22 mouse cellular contexts compared by ENCODE assay signal in the genomic region with DNA sequence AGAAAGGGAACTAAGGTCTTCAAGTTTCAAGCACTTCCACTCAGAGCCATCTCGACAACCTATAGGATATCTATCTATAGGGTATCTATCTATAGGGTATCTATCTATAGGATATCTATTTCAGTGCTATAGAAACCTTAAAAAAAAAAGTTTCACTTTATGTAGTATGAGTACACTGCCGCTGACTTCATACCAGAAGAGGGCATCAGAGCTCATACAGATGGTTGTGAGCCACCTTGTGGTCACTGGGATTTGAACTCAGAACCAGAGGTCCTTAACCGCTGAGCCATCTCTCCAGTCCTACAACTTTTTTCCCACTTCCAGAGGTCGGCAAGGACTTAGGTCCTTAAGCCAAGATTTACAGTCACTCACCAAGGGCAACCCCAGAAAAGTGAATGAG. TPM values are rescaled to one million over a fixed set of nuclear protein-coding genes. Genes with fewer than 3 reads are reported as not detected.
DNase-seq lines count a peak whose midpoint lies in the region; ATAC-seq and TF ChIP-seq lines count a peak whose summit lies in the region.
"Had no signal": no experiment of that assay in that cellular context is flagged by ENCODE, and none has a peak within 500 bp of the region (broad histone marks: within the 10 kb centered on the region; RNA-seq: fewer than 3 reads in every experiment).

No protein-coding gene starts in this region.

- TF ChIP-seq CTCF in heart, postnatal 0 days (IDR thresholded peaks at IDR 0.05; ENCODE audit: low read depth), result peak; percentile 28; the same call in 1 of the 2 replicates
- 0 out of 2 replicates have a peak, but pooled peaks have one; percentile 37 for TF ChIP-seq CTCF in liver, embryonic 14.5 days (IDR thresholded peaks at IDR 0.05; ENCODE audit: low read depth)

- no peak overlapping the region for H3K4me3 ChIP-seq in heart, postnatal 0 days (ENCODE audit: low read depth, low read length)
- no peak overlapping the region for H3K4me3 ChIP-seq in liver, embryonic 14.5 days (ENCODE audit: insufficient read depth in 1 of 2, low read depth in 2 of 2, low read length in 2 of 2)
- no peak overlapping the region for H3K4me3 ChIP-seq in liver, embryonic 11.5 days (ENCODE audit: low read depth, low read length)
- H3K4me3 ChIP-seq: forebrain, embryonic 10.5 days; midbrain, embryonic 12.5 days; neural tube, embryonic 12.5 days had no signal

- no peak overlapping the region for H3K27ac ChIP-seq in heart, postnatal 0 days (ENCODE audit: low read depth)
- H3K27ac ChIP-seq in liver, embryonic 14.5 days, result no peak overlapping the region
- H3K27ac ChIP-seq in liver, embryonic 11.5 days (ENCODE audit: low read depth, low read length), result no peak overlapping the region
- H3K27ac ChIP-seq: forebrain, embryonic 10.5 days; macrophage; midbrain, embryonic 12.5 days; neural tube, embryonic 12.5 days had no signal

- DNase-seq in heart, postnatal 0 days (ENCODE audit: low spot score), result no peak
- no peak for DNase-seq in heart, postnatal 25 days (ENCODE audit: low spot score)
- DNase-seq in liver, embryonic 14.5 days (ENCODE audit: low read depth in 3 of 3, low spot score in 3 of 3), result no peak
- DNase-seq in liver, embryonic 11.5 days (ENCODE audit: low spot score), result no peak
- peak; percentile 22 for DNase-seq in ES-CJ7 (ENCODE audit: low read depth, low spot score)
- peak; percentile 29 for DNase-seq in splenic B cell, adult 2 months (ENCODE audit: low read depth, low spot score)
- no peak for DNase-seq in B cell, adult 2 months
- DNase-seq: adrenal gland, postnatal 36 days; cerebellum, adult 11-12 months; cerebellum, postnatal 25 days; heart, adult 11 months; kidney, adult 9 months; kidney, postnatal 4 days; lung, adult 18-20 months; right cerebral cortex, adult 18-20 months; thymus, postnatal 4 days had no signal

- H3K9ac ChIP-seq in heart, postnatal 0 days (replicated peaks; ENCODE audit: low read depth, low read length), result no peak overlapping the region
- H3K9ac ChIP-seq in liver, embryonic 14.5 days (replicated peaks), result no peak overlapping the region
- H3K9ac ChIP-seq in liver, embryonic 11.5 days (ENCODE audit: low read depth, low read length), result no peak overlapping the region
- H3K9ac ChIP-seq: midbrain, embryonic 12.5 days; neural tube, embryonic 12.5 days had no signal

- H3K4me2 ChIP-seq in heart, postnatal 0 days (ENCODE audit: low read depth, low read length), result no peak overlapping the region
- H3K4me2 ChIP-seq in liver, embryonic 14.5 days (ENCODE audit: low read depth), result no peak overlapping the region
- H3K4me2 ChIP-seq in liver, embryonic 11.5 days, result no peak overlapping the region
- H3K4me2 ChIP-seq: midbrain, embryonic 12.5 days; neural tube, embryonic 12.5 days had no signal

- H3K36me3 ChIP-seq in heart, postnatal 0 days (replicated peaks; ENCODE audit: control insufficient read depth, insufficient read depth, low read length), result peaks cover 96% of the 10 kb centered on the region
- peaks cover 99% of the 10 kb centered on the region for H3K36me3 ChIP-seq in liver, embryonic 14.5 days (replicated peaks; ENCODE audit: control insufficient read depth, insufficient read depth, low read depth)
- peaks cover 86% of the 10 kb centered on the region for H3K36me3 ChIP-seq in liver, embryonic 11.5 days (ENCODE audit: control insufficient read depth, insufficient read depth, low read length)
- H3K36me3 ChIP-seq in splenic B cell, adult 2 months (ENCODE audit: control insufficient read depth, insufficient read depth, low read length, poor library complexity, severe bottlenecking), result peaks cover 35% of the 10 kb centered on the region

- intact Hi-C loops in heart, postnatal 25 days (cut with DNase I), result no loop called here

- no peaks in the 10 kb centered on the region for H3K4me1 ChIP-seq in heart, postnatal 0 days (ENCODE audit: control insufficient read depth, insufficient read depth)
- H3K4me1 ChIP-seq in liver, embryonic 14.5 days (replicated peaks; ENCODE audit: control insufficient read depth in 2 of 2, insufficient read depth in 2 of 2, low read length in 1 of 2), result no peaks in the 10 kb centered on the region
- peaks cover 10% of the 10 kb centered on the region; the same call in 1 of the 2 replicates for H3K4me1 ChIP-seq in liver, embryonic 11.5 days (replicated peaks; ENCODE audit: control insufficient read depth, insufficient read depth, low read length)

- H3K9me3 ChIP-seq in heart, postnatal 0 days (replicated peaks; ENCODE audit: control insufficient read depth, low read length), result no peaks in the 10 kb centered on the region
- no peaks in the 10 kb centered on the region for H3K9me3 ChIP-seq in liver, embryonic 14.5 days (ENCODE audit: control insufficient read depth, low read length)
- no peaks in the 10 kb centered on the region for H3K9me3 ChIP-seq in liver, embryonic 11.5 days (ENCODE audit: control insufficient read depth, low read length)
- H3K9me3 ChIP-seq: forebrain, embryonic 10.5 days; midbrain, embryonic 12.5 days; neural tube, embryonic 12.5 days had no signal

- 87% methylated on average over 4 of the region's 4 CpGs for WGBS in heart, postnatal 0 days
- 73% methylated on average over 4 of the region's 4 CpGs for WGBS in liver, embryonic 14.5 days (ENCODE audit: insufficient replicate concordance)
- 86% methylated on average over 4 of the region's 4 CpGs for WGBS in liver, embryonic 11.5 days

- ATAC-seq in heart, postnatal 0 days (ENCODE audit: insufficient read depth, low read depth), result no peak
- ATAC-seq in liver, embryonic 14.5 days (ENCODE audit: insufficient read depth), result no peak
- ATAC-seq in liver, embryonic 11.5 days (replicated peaks; ENCODE audit: low FRiP score), result no peak

- H3K27me3 ChIP-seq in heart, postnatal 0 days (ENCODE audit: control insufficient read depth, insufficient read depth, low read length), result no peaks in the 10 kb centered on the region
- no peaks in the 10 kb centered on the region for H3K27me3 ChIP-seq in liver, embryonic 14.5 days (ENCODE audit: control insufficient read depth, insufficient read depth, low read length)
- H3K27me3 ChIP-seq in liver, embryonic 11.5 days (replicated peaks; ENCODE audit: control insufficient read depth, insufficient read depth, low read length), result no peaks in the 10 kb centered on the region
- H3K27me3 ChIP-seq in splenic B cell, adult 2 months (ENCODE audit: control insufficient read depth, insufficient read depth, low read length, poor library complexity, severe bottlenecking), result no peaks in the 10 kb centered on the region
- H3K27me3 ChIP-seq: midbrain, embryonic 12.5 days; neural tube, embryonic 12.5 days had no signal

- no peak for TF ChIP-seq EP300 in heart, postnatal 0 days (IDR thresholded peaks at IDR 0.05; ENCODE audit: low read depth)
- no peak for TF ChIP-seq EP300 in liver, embryonic 14.5 days (IDR thresholded peaks at IDR 0.05; ENCODE audit: low read depth)

RNA-seq across cellular contexts. Expression of a gene that starts 7.9 kb away (rescaled TPM):
- 154 and 209 TPM in 2 replicates for total RNA-seq in heart, postnatal 0 days (2014; rRNA removed; ENCODE audit: low replicate concordance)
- polyA plus RNA-seq in heart, postnatal 0 days (2015; fragmentation: Nextera tagmentation; extraction: Ambion mirVana), result 121 and 129 TPM in 2 replicates
- total RNA-seq in heart, postnatal 25 days (2021), result 100 to 1,000 TPM; 129 to 137 TPM
- polyA plus RNA-seq in liver, embryonic 14.5 days (2012; rRNA removed), result 78.1 and 137 TPM in 2 replicates
- polyA plus RNA-seq in liver, embryonic 14.5 days (2014; fragmentation: Nextera tagmentation; extraction: Ambion mirVana), result 170 and 181 TPM in 2 replicates
- polyA plus RNA-seq in liver, embryonic 11.5 days (2014; fragmentation: Nextera tagmentation; extraction: Ambion mirVana), result 414 and 416 TPM in 2 replicates

RNA-seq across cellular contexts. Expression of a gene that starts 10.5 kb away (rescaled TPM):
- total RNA-seq in heart, postnatal 0 days (2014; rRNA removed; ENCODE audit: low replicate concordance), result 330 and 397 TPM in 2 replicates
- 115 and 138 TPM in 2 replicates for polyA plus RNA-seq in heart, postnatal 0 days (2015; fragmentation: Nextera tagmentation; extraction: Ambion mirVana)
- 100 to 1,000 TPM; 175 to 176 TPM for total RNA-seq in heart, postnatal 25 days (2021)
- not detected in 2 replicates for polyA plus RNA-seq in liver, embryonic 14.5 days (2012; rRNA removed)
- not detected in 2 replicates for polyA plus RNA-seq in liver, embryonic 14.5 days (2014; fragmentation: Nextera tagmentation; extraction: Ambion mirVana)
- polyA plus RNA-seq in liver, embryonic 11.5 days (2014; fragmentation: Nextera tagmentation; extraction: Ambion mirVana), result 0.21 and 0.23 TPM in 2 replicates
- total RNA-seq: adrenal gland, postnatal 36 days; hematopoietic stem cell, adult 5-6 weeks; left cerebral cortex, postnatal 14 days had no signal
- polyA plus RNA-seq: forebrain, embryonic 10.5 days; macrophage; midbrain, embryonic 12.5 days; neural tube, embryonic 12.5 days had no signal

Comparison
In these comparisons a context has a peak if more than half of its experiments do, and no peak if none do; other contexts are left out.
1. DNase-seq: peak in ES-CJ7 (single experiment) and splenic B cell, adult 2 months (single experiment); none in heart, postnatal 0 days (single experiment), heart, postnatal 25 days (single experiment), liver, embryonic 14.5 days (0 of 3), liver, embryonic 11.5 days (single experiment) and B cell, adult 2 months (0 of 2).
2. RNA of a gene that starts 10.5 kb away (polyA plus RNA-seq): 115 to 138 TPM in heart, postnatal 0 days; 0.21 to 0.23 TPM in liver, embryonic 11.5 days and not detected in liver, embryonic 14.5 days; every median in the first group is over 10 times any median in the second.